Mouse (Mus musculus) hindbrain, embryonic 11.5 days (tissue): ENCODE data around the gene Ddx11. TPM values are rescaled to one million over a fixed set of nuclear protein-coding genes. Genes with fewer than 3 reads are reported as not detected.

Source experiments
- ATAC-seq: fragments of 200-750 bp; cut with Nextera tagmentation; 2 replicates; pipeline ENCODE4 v1.8.0; 2017; ENCODE audit warnings: mild to moderate bottlenecking, moderate TSS enrichment, moderate library complexity; ENCODE audit not compliant: low FRiP score
- DNase-seq: peaks from one replicate; pipeline ENCODE4 v3.0.0-alpha.2; 2015; ENCODE audit warnings: low spot score
- H3K27ac ChIP-seq: fragments of 300-500 bp; sonication (generic); 2 replicates; pipeline ENCODE4 v1.5.1; 2014; ENCODE audit warnings: mild to moderate bottlenecking, low read depth, low read length
- H3K27me3 ChIP-seq: fragments of 300-500 bp; sonication (generic); 2 replicates; pipeline ENCODE4 v1.6.1; 2014; ENCODE audit warnings: mild to moderate bottlenecking, low read length, moderate library complexity, mixed read lengths; ENCODE audit not compliant: control insufficient read depth, insufficient read depth
- H3K36me3 ChIP-seq: fragments of 300-500 bp; sonication (generic); 2 replicates; pipeline ENCODE4 v1.6.1; 2014; ENCODE audit warnings: mild to moderate bottlenecking, low read length, moderate library complexity, mixed read lengths; ENCODE audit not compliant: control insufficient read depth, insufficient read depth
- H3K4me1 ChIP-seq: fragments of 300-500 bp; sonication (generic); replicated peaks from 2 replicates; pipeline ENCODE4 v1.6.1; 2014; ENCODE audit warnings: low read length, mixed read lengths; ENCODE audit not compliant: control insufficient read depth, insufficient read depth
- H3K4me2 ChIP-seq: fragments of 300-500 bp; sonication (generic); replicated peaks from 2 replicates; pipeline ENCODE4 v1.6.1; 2014; ENCODE audit warnings: mild to moderate bottlenecking, low read depth, low read length
- H3K4me3 ChIP-seq: fragments of 300-500 bp; sonication (generic); 2 replicates; pipeline ENCODE4 v1.5.1; 2014; ENCODE audit warnings: low read depth, low read length
- H3K9ac ChIP-seq: fragments of 300-500 bp; sonication (generic); 2 replicates; pipeline ENCODE4 v1.6.1; 2014; ENCODE audit warnings: low read depth, low read length
- H3K9me3 ChIP-seq: fragments of 300-500 bp; sonication (generic); 2 replicates; pipeline ENCODE4 v1.6.1; 2016; ENCODE audit warnings: low read length; ENCODE audit not compliant: control insufficient read depth
- WGBS: fragments of 180-500 bp; shearing (Covaris S2); extraction: QIAGEN DNeasy Blood & Tissue Kit; methylation state at CpG from one replicate; pipeline ENCODE4 v1.1.7; 2014; 5-methylcytosine and 5-hydroxymethylcytosine counted together
- polyA plus RNA-seq: library from polyadenylated mRNA; unstranded; fragments of >200 nt; fragmentation: Nextera tagmentation; extraction: Ambion mirVana; gene quantifications from 2 replicates; pipeline ENCODE4 v1.2.1, GENCODE M21; 2014

Ddx11 gene
- polyA plus RNA-seq, result 13.4 and 17.0 TPM in 2 replicates

GRCm38 (mm10) chr17:66123066-66123815, at the start of gene Ddx11:
TSS of gene Ddx11 (plus strand) at chr17:66123520.
- DNase-seq, result peak; percentile 97
- peaks cover 3% of the 10 kb centered on the region; the same call in 1 of the 2 replicates for H3K4me1 ChIP-seq
- no peaks in the 10 kb centered on the region for H3K27me3 ChIP-seq
- H3K9me3 ChIP-seq, result no peaks in the 10 kb centered on the region
- H3K4me3 ChIP-seq, result peak within 1 kb of the TSS; percentile 59
- ATAC-seq, result peak; percentile 85
- H3K36me3 ChIP-seq, result no peaks in the 10 kb centered on the region
- H3K27ac ChIP-seq, result peak within 1 kb of the TSS; percentile 51
- H3K9ac ChIP-seq, result peak within 1 kb of the TSS; percentile 57
- 7% methylated on average over 45 of the region's 45 CpGs for WGBS
- peak within 1 kb of the TSS; percentile 50 for H3K4me2 ChIP-seq

GRCm38 (mm10) chr17:66073971-66074370, 49.3 kb upstream of the Ddx11 start:
- H3K9me3 ChIP-seq, result no peaks in the 10 kb centered on the region
- no peaks in the 10 kb centered on the region for H3K4me1 ChIP-seq
- DNase-seq (no peak), ATAC-seq (no peak)
- H3K27me3 ChIP-seq, result no peaks in the 10 kb centered on the region
- H3K36me3 ChIP-seq, result no peaks in the 10 kb centered on the region
- WGBS, result 89% methylated on average over 7 of the region's 7 CpGs
- H3K4me2 ChIP-seq, result no peak overlapping the region
- no peak overlapping the region for H3K4me3 ChIP-seq
- H3K27ac ChIP-seq, result no peak overlapping the region
- H3K9ac ChIP-seq, result no peak overlapping the region

- WGBS, result 9% methylated on average over 12 of the region's 12 CpGs
- Histone ChIP-seq H3K4me2 (peak overlapping the region; percentile 87), H3K27ac (peak overlapping the region; percentile 91), H3K36me3 (no peaks in the 10 kb centered on the region), H3K9ac (peak overlapping the region; percentile 74), H3K4me3 (peak overlapping the region; percentile 87), H3K27me3 (no peaks in the 10 kb centered on the region), H3K9me3 (no peaks in the 10 kb centered on the region), H3K4me1 (no peaks in the 10 kb centered on the region)
- peak; percentile 0; the same call in 1 of the 2 replicates for ATAC-seq
- no peak for DNase-seq
Measured at GRCm38 (mm10) chr17:66075827-66076173, 47.5 kb upstream of the Ddx11 start.

- Histone ChIP-seq H3K9ac (peak overlapping the region; percentile 74), H3K4me2 (peak overlapping the region; percentile 87), H3K4me3 (peak overlapping the region; percentile 87), H3K9me3 (no peaks in the 10 kb centered on the region), H3K36me3 (no peaks in the 10 kb centered on the region), H3K4me1 (no peaks in the 10 kb centered on the region), H3K27ac (peak overlapping the region; percentile 91), H3K27me3 (no peaks in the 10 kb centered on the region)
- ATAC-seq (peak; percentile 89), DNase-seq (peak; percentile 61)
- under 1% methylated on average over 60 of the region's 95 CpGs for WGBS
Measured at GRCm38 (mm10) chr17:66076174-66076927, 47.0 kb upstream of the Ddx11 start.

GRCm38 (mm10) chr17:66076934-66077333, 46.4 kb upstream of the Ddx11 start, which contains the start of gene Ankrd12:
TSS of gene Ankrd12 (minus strand) at chr17:66077089.
- H3K4me3 ChIP-seq, result peak within 1 kb of the TSS; percentile 87
- peak within 1 kb of the TSS; percentile 87 for H3K4me2 ChIP-seq
- no peaks in the 10 kb centered on the region for H3K36me3 ChIP-seq
- H3K9me3 ChIP-seq, result no peaks in the 10 kb centered on the region
- H3K27ac ChIP-seq, result peak within 1 kb of the TSS; percentile 91
- DNase-seq (peak; percentile 94), ATAC-seq (peak; percentile 99)
- peak within 1 kb of the TSS; percentile 74 for H3K9ac ChIP-seq
- under 1% methylated on average over 46 of the region's 53 CpGs for WGBS
- no peaks in the 10 kb centered on the region for H3K27me3 ChIP-seq
- H3K4me1 ChIP-seq, result no peaks in the 10 kb centered on the region

- H3K36me3 ChIP-seq, result no peaks in the 10 kb centered on the region
- peak overlapping the region; percentile 91 for H3K27ac ChIP-seq
- WGBS, result 3% methylated on average over 23 of the region's 23 CpGs
- no peak for DNase-seq
- peak; percentile 76 for ATAC-seq
- H3K4me1 ChIP-seq, result no peaks in the 10 kb centered on the region
- H3K9ac ChIP-seq, result peak overlapping the region; percentile 74
- peak overlapping the region; percentile 87 for H3K4me3 ChIP-seq
- no peaks in the 10 kb centered on the region for H3K27me3 ChIP-seq
- no peaks in the 10 kb centered on the region for H3K9me3 ChIP-seq
- peak overlapping the region; percentile 87 for H3K4me2 ChIP-seq
Measured at GRCm38 (mm10) chr17:66077437-66077850, 45.9 kb upstream of the Ddx11 start.

GRCm38 (mm10) chr17:66084486-66084885, 38.8 kb upstream of the Ddx11 start:
- no peaks in the 10 kb centered on the region for H3K9me3 ChIP-seq
- ATAC-seq, result no peak
- 94% methylated on average over 1 of the region's 1 CpGs for WGBS
- H3K4me2 ChIP-seq, result no peak overlapping the region
- no peak overlapping the region for H3K27ac ChIP-seq
- DNase-seq, result no peak
- H3K36me3 ChIP-seq, result no peaks in the 10 kb centered on the region
- H3K4me1 ChIP-seq, result no peaks in the 10 kb centered on the region
- no peak overlapping the region for H3K9ac ChIP-seq
- H3K27me3 ChIP-seq, result no peaks in the 10 kb centered on the region
- H3K4me3 ChIP-seq, result no peak overlapping the region

GRCm38 (mm10) chr17:66085038-66085437, 38.3 kb upstream of the Ddx11 start:
- Histone ChIP-seq H3K4me2 (no peak overlapping the region), H3K9ac (no peak overlapping the region), H3K4me1 (no peaks in the 10 kb centered on the region), H3K9me3 (no peaks in the 10 kb centered on the region), H3K36me3 (no peaks in the 10 kb centered on the region), H3K27ac (no peak overlapping the region), H3K4me3 (no peak overlapping the region), H3K27me3 (no peaks in the 10 kb centered on the region)
- no peak for DNase-seq
- no peak for ATAC-seq
- 94% methylated on average over 1 of the region's 1 CpGs for WGBS
